Mouse (Mus musculus): ENCODE data around the gene Sncg.
"Not testable (repeated sequence)": the region's sequence is repeated elsewhere in the genome, so short reads cannot be mapped to it uniquely, and the experiment has no call there.

Sncg gene

DNA sequence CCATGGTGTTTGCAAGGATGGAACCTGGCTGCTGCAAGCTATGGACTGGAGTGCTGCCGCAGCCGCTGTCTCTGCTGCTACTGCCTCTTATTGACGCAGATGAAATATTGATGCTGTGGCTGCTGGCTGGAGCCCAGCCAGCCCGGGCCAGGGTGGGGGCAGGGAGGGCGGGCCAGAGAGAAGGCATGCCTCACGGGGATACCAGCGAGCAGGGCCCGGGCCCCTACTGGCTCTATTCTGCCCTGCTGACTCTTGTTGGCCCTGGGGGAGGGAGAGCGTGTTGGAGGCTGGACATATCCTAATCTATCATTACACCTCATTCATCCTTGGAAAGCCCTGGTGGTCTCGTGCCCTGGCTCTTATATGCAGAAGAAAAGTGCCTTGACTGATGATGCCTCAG is at the start of gene Sncg:
Gene Sncg, minus strand, starts transcription at position 213 of the 400 bp plus-strand sequence.
- DNase-seq (ENCODE audit: low spot score in 2 of 2) = no peak

DNA sequence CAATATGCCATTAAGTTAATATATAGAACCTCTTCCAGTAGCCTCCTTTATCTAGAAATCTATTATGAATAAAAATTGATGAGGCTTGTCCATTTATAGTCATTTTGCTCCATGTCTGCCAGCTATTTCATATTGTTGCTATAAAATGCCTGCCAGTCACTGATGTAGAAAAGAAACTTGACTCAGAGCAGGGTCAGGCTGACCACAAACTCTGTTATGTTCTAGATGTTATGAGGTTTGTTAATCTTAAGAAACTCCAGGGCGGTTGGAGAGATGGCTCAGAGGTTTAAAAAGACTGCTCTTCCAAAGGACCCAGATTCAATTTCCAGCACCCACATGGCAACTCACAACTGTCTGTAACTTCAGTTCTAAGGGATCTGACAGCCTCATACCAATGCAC is 46.5 kb upstream of the Sncg start:
- no peak for DNase-seq (ENCODE audit: low spot score in 2 of 2)

DNA sequence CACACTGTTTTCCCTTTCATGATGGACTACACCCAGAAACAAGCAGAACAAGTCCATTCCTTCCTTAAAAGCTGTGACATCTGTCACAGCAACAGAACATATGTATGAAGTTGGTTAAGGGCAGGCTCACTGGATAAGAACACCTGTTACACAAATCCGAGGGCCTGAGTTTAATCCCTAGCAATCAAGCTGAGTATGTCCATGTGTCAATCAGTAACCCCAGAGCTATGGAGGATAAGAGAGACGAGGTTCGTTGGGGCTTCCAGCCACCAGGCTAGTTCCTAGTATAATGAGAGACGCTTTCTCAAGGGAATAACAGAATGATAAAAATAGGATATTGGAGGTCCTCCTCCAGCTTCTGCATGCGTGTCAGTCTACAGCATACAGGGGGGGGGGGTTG is 42.9 kb upstream of the Sncg start:
- DNase-seq (ENCODE audit: low spot score in 2 of 2) = no peak

DNA sequence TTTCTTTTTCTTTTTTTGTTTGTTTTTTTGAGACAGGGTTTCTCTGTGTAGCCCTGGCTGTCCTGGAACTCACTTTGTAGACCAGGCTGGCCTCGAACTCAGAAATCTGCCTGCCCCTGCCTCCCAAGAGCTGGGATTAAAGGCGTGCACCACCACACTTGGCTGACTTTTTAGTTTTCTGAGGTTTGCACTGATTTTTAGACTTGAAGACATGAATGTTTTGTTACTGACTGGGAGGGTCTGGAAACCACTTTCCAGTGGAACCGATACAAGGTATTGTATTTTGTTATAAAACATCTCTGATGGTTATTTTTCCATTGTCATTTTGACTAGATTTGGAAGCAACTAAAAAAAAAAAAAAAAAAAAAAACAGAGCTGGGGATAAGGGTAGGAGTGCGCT is 42.4 kb upstream of the Sncg start:
- DNase-seq (ENCODE audit: low spot score in 2 of 2) = not testable (repeated sequence)

DNA sequence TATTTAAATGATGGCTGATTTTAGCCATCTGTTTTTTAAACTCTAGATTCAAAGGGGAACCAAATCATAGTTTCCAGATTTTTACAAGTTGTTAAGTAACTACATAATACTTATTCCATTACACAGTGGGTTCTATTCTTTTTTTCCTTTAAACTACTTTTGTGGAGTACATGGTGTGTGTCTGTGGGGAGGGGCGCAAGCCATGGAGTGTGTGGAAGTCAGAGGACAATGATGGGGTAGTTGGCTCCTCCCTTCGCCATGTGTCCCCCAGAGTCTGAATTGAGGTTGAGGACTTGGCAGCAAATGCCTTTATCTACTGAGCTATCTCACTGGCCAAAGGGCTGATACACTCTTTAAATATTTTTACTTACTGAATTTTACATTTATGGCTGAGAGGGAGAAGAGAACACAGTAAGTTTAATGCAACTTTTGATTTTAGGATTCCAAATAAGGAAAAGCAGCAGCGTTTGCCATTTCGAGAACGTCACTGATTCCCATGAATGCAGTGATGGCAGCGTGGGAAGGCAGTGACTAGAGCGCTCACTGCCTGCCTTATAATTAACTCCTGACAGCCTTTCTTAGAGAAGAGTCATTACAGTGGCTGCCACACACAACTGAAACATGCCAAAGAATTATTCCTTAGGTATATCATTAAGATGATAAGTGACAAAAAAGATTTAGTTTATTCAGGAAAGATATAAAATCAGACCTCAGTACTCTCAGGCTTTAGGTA is 37.7 kb upstream of the Sncg start:
- no peak for DNase-seq (ENCODE audit: low spot score in 2 of 2)

DNA sequence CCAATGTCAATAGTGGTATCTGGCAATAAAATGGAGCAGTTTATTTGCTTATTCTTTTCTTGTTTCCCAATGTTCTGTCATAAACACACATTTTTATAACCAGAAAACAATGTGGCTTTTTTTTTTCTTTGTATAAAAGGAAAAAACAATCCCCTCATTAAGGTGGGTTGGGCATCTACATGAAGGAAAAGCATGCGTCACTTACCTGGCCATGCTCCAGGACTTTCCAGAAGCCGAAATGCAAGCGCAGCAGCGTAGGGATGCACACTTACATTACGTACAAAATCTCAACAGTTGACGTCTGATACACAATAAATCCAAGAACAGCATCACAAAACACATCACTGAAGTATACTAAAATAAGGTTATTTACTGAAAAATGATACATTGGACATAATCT is 36.1 kb upstream of the Sncg start:
- DNase-seq (ENCODE audit: low spot score in 2 of 2) = no peak

DNA sequence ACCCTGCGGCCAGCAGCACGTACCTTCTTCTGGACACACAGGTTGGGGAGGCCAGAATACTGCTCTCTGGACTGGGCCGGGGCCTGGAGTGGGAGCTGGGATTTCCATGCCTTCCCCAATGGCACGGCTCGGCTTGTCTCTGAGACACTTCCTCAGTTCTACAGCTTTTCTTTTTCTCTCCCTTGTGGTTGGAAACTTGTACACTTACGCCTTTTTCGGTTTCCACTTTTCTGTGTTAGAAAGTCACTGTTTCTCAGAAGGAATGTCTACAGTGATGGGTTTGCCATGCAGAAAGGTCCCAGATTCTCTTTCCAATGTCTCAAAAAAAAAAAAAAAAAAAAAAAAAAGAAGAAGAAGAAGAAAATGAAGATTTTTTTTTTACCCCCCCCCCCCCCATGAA is 28.8 kb upstream of the Sncg start:
- DNase-seq (ENCODE audit: low spot score in 2 of 2) = no peak

DNA sequence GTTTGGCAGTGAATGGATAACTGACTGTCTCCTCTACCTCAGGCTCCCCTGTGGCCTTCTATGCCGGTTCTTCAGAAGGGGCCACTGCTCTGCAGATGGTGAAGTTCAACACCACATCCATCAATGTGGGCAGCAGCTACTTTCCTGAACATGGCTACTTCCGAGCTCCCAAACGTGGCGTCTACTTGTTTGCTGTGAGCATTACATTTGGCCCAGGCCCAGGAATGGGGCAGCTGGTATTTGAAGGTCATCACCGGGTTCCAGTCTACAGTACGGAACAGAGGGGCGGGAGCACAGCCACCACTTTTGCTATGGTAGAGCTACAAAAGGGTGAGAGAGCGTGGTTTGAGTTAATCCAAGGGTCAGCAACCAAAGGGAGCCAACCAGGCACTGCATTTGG is 28.3 kb upstream of the Sncg start:
- DNase-seq (ENCODE audit: low spot score in 2 of 2) = no peak

DNA sequence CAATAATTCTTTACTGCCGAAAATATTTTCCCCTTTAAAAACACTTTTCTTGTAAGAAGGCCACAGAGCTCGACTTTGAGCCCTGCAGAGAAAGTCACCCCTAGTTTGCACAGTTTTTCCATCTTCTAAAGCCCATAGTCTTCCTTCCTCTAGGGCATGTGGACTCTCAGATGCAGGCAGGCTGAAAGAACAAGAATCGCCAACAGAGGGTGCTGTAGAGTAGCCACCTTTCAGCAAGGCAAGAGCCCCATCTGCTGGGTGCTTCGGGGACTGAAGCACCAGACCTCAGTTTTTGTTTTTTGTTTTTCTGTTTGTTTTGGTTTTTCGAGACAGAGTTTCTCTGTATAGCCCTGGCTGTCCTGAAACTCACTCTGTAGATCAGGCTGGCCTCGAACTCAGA is 26.5 kb upstream of the Sncg start:
- peak; percentile 44 to 83 for DNase-seq (ENCODE audit: low spot score in 2 of 2)

DNA sequence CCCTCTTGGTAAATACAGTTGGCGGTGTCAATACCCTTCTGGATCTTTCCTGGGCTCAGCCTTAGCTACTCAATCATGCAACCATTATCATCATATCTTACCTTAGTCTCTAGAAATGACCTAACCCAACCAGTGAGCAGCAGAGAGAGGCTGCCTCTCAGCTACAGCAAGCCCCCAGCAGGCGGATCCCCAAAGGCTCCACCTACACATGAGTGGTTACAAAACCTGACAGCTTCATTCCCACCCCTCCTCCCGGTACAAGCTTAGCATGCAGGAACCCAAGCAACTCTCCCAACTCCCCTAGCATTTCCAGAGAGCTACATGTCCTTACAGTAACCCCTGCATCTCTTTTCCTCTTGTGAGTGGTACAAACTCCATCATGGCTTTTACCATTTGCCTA is 25.4 kb upstream of the Sncg start:
- DNase-seq (ENCODE audit: low spot score in 2 of 2) = no peak

DNA sequence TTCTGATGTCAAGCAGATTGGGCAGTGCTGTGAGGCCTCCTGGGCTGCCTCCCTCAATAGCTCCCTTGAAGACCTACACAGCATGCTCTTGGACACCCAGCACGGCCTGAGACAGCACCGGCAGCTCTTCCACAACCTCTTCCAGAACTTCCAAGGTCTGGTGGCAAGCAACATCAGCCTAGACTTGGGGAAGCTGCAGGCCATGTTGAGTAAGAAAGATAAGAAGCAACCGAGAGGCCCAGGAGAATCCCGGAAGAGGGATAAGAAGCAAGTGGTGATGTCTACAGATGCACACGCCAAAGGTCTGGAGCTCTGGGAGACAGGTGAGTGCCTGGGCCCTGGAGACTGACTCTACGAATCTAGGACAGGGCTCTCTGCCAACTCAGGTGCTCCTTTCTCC is 24.7 kb upstream of the Sncg start:
- DNase-seq (ENCODE audit: low spot score in 2 of 2) = no peak

DNA sequence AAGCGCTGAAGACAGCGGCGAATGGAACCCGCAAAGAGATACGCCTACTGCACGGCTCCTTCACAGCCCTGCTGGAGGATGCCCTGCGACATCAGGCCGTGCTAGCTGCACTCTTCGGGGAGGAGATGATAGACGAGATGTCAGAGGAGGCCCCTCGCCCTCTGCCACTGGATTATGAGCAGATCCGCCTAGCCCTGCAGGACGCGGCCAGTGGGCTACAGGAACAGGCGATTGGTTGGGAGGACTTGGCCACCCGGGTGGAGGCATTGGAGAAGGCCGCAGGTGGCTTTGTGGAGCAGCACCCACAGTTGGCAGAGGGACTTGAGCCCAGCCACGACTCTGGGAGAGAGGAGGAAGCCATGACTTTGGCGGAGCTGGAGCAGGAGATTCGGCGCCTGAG is 24.3 kb upstream of the Sncg start:
- no peak for DNase-seq (ENCODE audit: low spot score in 2 of 2)

DNA sequence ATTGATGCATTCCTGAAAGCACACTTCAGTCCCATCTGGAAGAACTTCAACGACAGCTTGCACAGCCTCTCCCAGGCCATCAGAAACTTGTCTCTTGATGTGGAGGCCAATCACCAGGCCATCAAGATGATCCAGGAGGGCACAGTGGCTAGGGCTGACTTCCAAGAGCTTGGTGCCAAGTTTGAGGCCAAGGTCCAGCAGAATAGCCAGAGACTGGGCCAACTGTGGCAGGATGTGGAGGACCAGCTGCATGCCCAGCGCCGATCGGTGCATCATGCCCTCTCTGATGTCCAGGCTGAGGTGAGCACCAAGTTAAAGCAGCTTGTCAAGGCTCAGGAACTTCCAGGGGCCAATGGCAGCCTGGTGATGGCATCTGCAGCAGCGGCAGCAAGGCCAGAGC is 23.3 kb upstream of the Sncg start:
- DNase-seq (ENCODE audit: low spot score in 2 of 2) = no peak

DNA sequence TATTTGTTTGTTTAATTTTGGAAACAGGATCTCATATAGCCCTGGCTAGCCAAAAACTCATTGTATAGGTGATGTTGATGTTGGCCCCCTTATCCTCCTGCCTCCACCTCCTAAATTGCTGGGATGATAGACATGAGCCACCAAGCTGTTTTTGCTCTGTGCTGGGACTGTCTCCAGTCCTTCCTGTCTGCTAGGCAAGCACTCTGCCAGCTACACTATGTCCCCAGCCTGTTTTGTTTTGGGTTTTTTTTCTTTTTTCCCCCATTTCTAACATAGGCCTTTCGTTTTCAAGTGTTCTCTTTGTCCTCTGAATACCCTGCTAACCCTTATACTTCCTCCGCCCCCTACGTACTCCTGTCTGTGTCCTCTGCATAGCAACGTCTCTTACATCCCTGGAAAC is 18.7 kb upstream of the Sncg start:
- DNase-seq (ENCODE audit: low spot score in 2 of 2) = no peak

DNA sequence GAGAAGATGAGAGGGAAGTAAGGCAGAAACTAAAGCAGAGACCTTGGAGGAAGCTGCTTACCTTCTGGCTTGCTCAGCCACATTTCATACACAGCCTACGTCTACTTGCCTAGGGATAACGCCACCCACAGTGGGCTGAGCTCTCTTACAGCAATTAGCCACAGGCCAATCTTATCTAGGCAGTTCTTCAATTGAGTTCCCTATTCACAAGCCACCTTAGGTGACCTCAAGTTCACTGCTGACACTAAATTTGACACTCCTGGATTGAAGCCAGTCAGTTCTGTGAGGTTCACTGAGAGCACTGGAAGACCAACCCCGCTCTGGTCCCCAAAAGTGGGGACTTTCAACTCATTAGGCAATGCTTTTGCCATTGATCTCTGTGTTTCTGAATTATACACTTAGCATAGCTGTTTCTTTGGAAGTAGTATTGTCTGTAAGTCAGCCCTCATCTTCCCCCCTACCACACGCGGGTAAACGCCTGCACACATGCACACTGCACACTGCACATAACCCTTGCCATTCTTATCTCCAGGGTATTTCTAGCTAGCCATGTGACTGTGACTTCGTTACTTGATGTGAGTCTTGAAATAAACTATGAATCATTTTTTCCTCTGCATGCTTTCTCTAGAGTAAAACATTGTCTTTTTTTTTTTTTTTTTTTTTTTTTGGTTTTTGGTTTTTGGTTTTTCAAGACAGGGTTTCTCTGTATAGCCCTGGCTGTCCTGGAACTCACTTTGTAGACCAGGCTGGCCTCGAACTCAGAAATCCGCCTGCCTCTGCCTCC is 8.5 kb upstream of the Sncg start:
- no peak for DNase-seq (ENCODE audit: low spot score in 2 of 2)

DNA sequence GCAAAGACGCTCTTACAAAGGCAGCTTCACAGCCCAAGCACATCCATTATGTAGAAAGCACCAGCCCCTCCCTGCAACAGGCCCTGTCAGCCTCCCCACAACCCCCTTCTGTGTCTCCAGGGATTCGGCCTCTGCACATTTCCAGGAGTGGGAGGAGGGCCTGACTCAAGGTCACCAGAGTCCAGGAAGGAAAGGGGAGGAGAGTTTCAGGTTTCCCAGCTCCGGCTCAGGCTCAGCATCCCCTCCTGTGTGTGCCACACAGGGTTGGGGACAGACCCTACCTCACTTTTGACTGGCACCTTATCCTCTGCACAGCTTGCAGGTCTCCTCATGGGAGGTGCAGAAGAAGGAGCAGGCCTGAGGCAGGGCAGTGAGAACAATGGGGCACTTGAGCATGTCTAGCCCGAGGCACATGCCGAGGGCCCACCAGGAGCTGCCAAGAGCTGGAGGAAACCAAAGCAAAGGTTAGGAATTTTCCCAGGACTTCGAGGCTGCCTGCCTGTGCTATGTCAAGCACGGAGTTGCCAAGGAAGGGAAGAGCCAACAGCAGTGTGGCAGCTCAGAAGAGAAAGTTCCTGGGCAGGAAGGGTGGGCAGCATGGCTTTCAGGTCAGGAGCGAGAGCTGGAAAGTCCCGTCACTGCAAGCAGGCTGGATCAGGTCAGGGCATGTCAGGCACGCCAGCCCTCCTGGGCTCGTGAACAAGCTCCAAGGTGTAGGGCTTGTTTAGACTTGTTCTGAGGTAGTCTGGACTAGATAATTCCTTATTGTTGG is 4.2 kb upstream of the Sncg start:
- DNase-seq (ENCODE audit: low spot score in 2 of 2) = peak; percentile 75 to 87

DNA sequence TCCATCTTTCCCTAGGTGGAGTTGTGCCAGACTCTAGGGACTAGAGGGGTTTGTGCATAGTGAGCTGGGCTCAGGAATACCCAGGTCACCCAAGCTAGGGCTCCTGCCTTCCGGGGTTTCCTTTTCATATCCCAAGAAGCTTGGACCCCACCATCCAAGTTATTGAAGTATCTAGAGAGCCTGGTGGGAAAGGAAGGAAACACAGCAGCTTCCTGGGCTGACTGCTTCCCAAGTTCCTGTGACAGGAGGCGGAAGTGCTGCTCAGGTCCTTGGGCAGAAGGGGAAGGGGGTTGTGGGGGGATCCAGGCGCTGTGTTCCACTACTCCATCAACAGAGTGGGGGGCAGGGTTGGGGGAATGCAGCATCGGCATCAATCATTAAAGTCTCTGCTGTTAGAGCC is 2.5 kb upstream of the Sncg start:
- DNase-seq (ENCODE audit: low spot score in 2 of 2) = no peak

DNA sequence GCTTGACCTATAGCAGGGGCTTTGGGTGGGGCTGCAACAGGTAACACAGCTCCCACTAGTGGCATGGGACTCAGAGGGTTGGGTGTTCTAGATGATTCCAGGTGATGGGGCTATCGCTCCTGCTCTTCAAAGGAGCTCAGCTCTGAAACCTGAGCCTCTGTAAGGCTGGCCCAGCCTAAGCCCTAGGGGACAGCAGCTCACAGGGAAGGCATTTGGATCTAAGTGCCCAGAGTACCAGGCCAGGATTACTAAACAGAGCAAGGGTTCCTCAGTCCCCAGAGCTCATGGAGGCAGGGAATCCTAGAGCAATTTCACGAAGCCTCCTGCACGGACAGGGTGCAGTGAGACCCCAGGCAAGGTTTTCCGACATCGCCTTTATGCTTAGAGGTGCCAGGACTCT is 1.4 kb upstream of the Sncg start:
- no peak for DNase-seq (ENCODE audit: low spot score in 2 of 2)

DNA sequence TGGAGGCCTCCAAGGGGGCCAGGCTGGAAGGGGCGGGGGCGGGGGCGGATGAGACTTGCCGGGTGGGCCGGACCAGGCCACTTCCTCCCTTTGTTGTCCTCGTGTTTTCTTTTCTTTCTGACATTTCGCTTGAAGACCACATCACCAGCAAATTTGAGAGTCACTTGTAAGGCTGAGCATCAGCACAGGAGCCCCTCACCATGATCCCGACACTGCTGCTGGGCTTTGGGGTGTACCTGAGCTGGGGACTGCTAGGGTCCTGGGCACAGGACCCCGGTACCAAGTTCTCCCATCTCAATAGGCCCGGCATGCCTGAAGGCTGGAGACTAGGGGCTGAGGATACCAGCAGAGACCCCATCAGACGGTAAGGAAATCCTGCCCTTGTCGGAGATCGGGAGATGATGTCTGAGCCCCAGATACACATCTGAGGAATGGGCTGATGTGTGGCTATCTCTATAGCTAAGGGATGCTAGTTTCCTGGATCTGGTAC is 871 bp upstream of the Sncg start, which contains the start of gene Mmrn2:
Gene Mmrn2, plus strand, starts transcription at position 51 of the 490 bp plus-strand sequence.
- no peak for DNase-seq (ENCODE audit: low spot score in 2 of 2)

DNA sequence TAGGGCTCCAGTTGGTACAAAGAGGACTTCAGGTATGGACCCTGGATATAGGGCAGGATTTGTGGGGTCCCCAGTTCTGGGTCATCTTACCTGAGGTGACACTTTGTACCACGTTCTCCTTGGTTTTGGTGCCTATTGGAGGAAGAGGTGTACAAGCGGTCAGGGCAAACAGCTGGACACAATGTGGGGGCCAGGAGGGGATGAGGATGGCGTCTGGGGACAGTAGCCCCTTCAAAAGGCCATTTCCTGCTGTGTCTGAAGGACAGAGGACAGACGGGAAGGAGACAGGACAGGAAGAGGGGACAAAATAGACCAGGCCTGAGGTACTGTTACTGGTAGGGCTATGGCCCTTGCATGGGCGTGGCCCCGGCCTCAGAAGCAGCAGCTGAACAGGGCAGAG is 1.0 kb downstream of the Sncg start:
- no peak for DNase-seq (ENCODE audit: low spot score in 2 of 2)

DNA sequence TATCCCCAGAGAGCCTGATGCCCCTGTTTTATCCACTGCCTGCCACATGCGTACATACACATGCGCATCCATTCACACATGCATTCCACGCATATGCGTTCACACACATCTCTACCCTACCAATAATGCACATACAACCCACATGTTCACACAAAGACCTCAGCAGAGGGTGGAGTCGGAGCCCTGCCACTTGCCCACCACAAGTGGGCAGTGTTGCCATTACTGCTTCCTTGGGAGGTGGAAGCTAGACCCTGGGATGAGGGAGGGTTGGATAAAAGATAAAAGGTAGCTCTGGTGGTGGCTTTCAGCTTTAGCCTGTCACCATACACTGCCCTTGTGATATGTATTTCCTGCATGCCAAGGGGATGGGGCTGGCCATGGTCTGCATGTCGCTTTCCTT is 1.9 kb downstream of the Sncg start:
- DNase-seq (ENCODE audit: low spot score in 2 of 2) = peak in 1 of 2 experiments; percentile 56

DNA sequence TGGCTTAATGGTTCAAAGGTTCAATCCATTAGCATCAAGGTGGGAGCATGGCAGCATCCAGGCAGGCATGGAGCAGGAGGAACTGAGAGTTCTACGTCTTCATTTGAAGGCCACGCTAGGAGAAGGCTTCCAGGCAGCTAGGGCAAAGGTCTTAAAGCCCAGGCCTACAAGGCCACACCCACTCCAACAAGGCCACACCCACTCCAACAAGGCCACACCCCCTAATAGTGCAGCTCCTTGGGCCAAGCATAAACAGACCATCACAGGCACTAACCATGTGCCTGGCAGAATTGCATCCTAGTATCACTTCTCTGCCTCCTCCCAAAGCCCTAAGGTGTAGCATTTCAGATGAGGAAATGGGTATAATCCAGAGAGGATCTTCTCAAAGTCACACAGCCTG is 2.8 kb downstream of the Sncg start:
- DNase-seq (ENCODE audit: low spot score in 2 of 2) = no peak

All from heart, adult 9 months (tissue).